In genomic region chr6:122952401-122952800, GRCm38 (mm10) we compare ENCODE assay signal across 15 mouse cellular contexts. TPM values are rescaled to one million over a fixed set of nuclear protein-coding genes. Genes with fewer than 3 reads are reported as not detected.
DNase-seq lines count a peak whose midpoint lies in the region; ATAC-seq lines count a peak whose summit lies in the region.
"Had no signal": no experiment of that assay in that cellular context is flagged by ENCODE, and none has a peak within 500 bp of the region (broad histone marks: within the 10 kb centered on the region; RNA-seq: fewer than 3 reads in every experiment).

TSS of gene Clec4a3 (plus strand) at chr6:122952515.

- WGBS in forebrain, embryonic 16.5 days, result 85% methylated on average over 8 of the region's 8 CpGs

- ATAC-seq in forebrain, embryonic 16.5 days, result no peak
- ATAC-seq: forebrain, embryonic 15.5 days; hindbrain, postnatal 0 days; midbrain, embryonic 15.5 days had no signal

- no peaks in the 10 kb centered on the region for H3K36me3 ChIP-seq in forebrain, embryonic 16.5 days (ENCODE audit: control insufficient read depth, insufficient read depth)
- H3K36me3 ChIP-seq: embryonic facial prominence, embryonic 10.5 days; forebrain, embryonic 15.5 days; limb, embryonic 10.5 days; midbrain, embryonic 15.5 days had no signal

- peak; percentile 9 for DNase-seq in gastrocnemius, adult 18-20 months (ENCODE audit: low spot score)
- no peak for DNase-seq in gastrocnemius, postnatal 10 days
- DNase-seq in spleen, adult 12 weeks (ENCODE audit: low spot score), result peak; percentile 6
- DNase-seq in spleen, postnatal 14 days (ENCODE audit: low spot score in 2 of 2), result no peak
- DNase-seq in lung, postnatal 25 days (ENCODE audit: low spot score), result peak; percentile 51
- no peak for DNase-seq in cerebellum, adult 9-10 months
- DNase-seq in gastrocnemius, postnatal 14 days, result no peak
- DNase-seq: kidney, postnatal 14 days had no signal

- intact Hi-C loops in gastrocnemius, postnatal 14 days (cut with DNase I; ENCODE audit: low total_unique reads), result no loop called here

- H3K9me3 ChIP-seq in forebrain, embryonic 16.5 days (ENCODE audit: control insufficient read depth, low read length), result peaks cover 6% of the 10 kb centered on the region; the same call in 1 of the 2 replicates
- H3K9me3 ChIP-seq: forebrain, embryonic 15.5 days; limb, embryonic 10.5 days; midbrain, embryonic 15.5 days had no signal

- no peaks in the 10 kb centered on the region for H3K27me3 ChIP-seq in forebrain, embryonic 16.5 days (replicated peaks; ENCODE audit: control insufficient read depth, insufficient read depth, low read length)
- H3K27me3 ChIP-seq: forebrain, embryonic 15.5 days; midbrain, embryonic 15.5 days had no signal

- H3K4me1 ChIP-seq in forebrain, embryonic 16.5 days (replicated peaks; ENCODE audit: control insufficient read depth, insufficient read depth, low read length), result no peaks in the 10 kb centered on the region
- H3K4me1 ChIP-seq: embryonic facial prominence, embryonic 10.5 days; forebrain, embryonic 15.5 days; limb, embryonic 10.5 days; midbrain, embryonic 15.5 days had no signal

- no peak within 1 kb of the TSS for H3K9ac ChIP-seq in forebrain, embryonic 16.5 days (replicated peaks; ENCODE audit: low read depth, low read length)
- H3K9ac ChIP-seq: forebrain, embryonic 15.5 days; midbrain, embryonic 15.5 days had no signal

- H3K4me2 ChIP-seq in forebrain, embryonic 16.5 days (ENCODE audit: low read length), result no peak within 1 kb of the TSS
- H3K4me2 ChIP-seq: forebrain, embryonic 15.5 days; midbrain, embryonic 15.5 days had no signal

- H3K27ac ChIP-seq in forebrain, embryonic 16.5 days (ENCODE audit: low read length), result no peak within 1 kb of the TSS
- H3K27ac ChIP-seq: embryonic facial prominence, embryonic 10.5 days; forebrain, embryonic 15.5 days; hindbrain, postnatal 0 days; limb, embryonic 10.5 days; midbrain, embryonic 15.5 days had no signal

- no peak within 1 kb of the TSS for H3K4me3 ChIP-seq in forebrain, embryonic 16.5 days (replicated peaks; ENCODE audit: low read length)
- H3K4me3 ChIP-seq: embryonic facial prominence, embryonic 10.5 days; forebrain, embryonic 15.5 days; limb, embryonic 10.5 days; midbrain, embryonic 15.5 days had no signal

RNA-seq across cellular contexts. Expression of gene Clec4a3, which starts in this region (rescaled TPM):
- under 1 TPM; 0.81 to 0.89 TPM for total RNA-seq in gastrocnemius, adult 18-20 months (2021)
- total RNA-seq in gastrocnemius, postnatal 10 days (2021), result 1 to 10 TPM; 1.9 to 2.7 TPM
- total RNA-seq in gastrocnemius, postnatal 14 days (2021), result 1 to 10 TPM; 1.7 to 2.6 TPM
- polyA plus RNA-seq in forebrain, embryonic 16.5 days (2015; fragmentation: Nextera tagmentation; extraction: Ambion mirVana), result 0.79 and 1.5 TPM in 2 replicates
- polyA plus RNA-seq: C2C12 had no signal

Comparison
In these comparisons a context has a peak if more than half of its experiments do, and no peak if none do; other contexts are left out.
1. DNase-seq: peak in spleen, adult 12 weeks (single experiment) and lung, postnatal 25 days (single experiment); none in gastrocnemius, postnatal 10 days (single experiment), spleen, postnatal 14 days (0 of 2), cerebellum, adult 9-10 months (single experiment) and gastrocnemius, postnatal 14 days (single experiment).
2. Peak in DNase-seq in gastrocnemius, adult 18-20 months; RNA of the gene not detected or under 1 TPM.